Comparison of ENCODE assay signal across 8 mouse cellular contexts in the genomic region with DNA sequence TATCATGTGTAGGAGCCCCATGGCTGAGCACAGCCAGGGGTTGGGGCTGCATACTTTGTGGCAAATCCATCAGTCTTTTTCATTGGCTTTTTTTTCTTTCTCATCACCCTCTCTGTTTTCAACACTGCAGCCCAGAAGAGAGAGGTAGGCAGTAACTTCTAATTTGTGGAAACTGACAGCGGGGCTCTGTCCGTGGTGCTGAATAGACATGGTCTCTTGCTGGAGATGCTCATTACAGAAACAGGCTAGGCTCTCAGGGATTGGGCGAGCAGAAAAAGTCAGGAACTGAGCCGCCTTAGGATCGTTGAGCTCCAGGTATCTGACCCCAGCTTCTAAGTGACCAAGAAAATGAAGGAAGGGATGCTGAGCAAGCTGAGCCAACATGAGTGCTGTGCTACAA.
DNase-seq lines count a peak whose midpoint lies in the region; ATAC-seq and TF ChIP-seq lines count a peak whose summit lies in the region.

No protein-coding gene starts in this region.

- H3K27ac ChIP-seq in heart, adult 2 months, result no peak overlapping the region
- no peak overlapping the region for H3K27ac ChIP-seq in limb, embryonic 12.5 days

- intact Hi-C loops in heart, adult 2 months (cut with DNase I), result no loop called here
- intact Hi-C loops in heart, postnatal 25 days (cut with DNase I), result no loop called here
- intact Hi-C loops in heart, postnatal 10 days (cut with DNase I), result no loop called here

- no peak overlapping the region for H3K4me2 ChIP-seq in limb, embryonic 12.5 days

- DNase-seq in heart, adult 2 months, result peak; percentile 10 to 36
- no peak for DNase-seq in heart, postnatal 25 days (ENCODE audit: low spot score)
- peak; percentile 25 to 28 for DNase-seq in adrenal gland, adult 18-20 months (ENCODE audit: low spot score in 2 of 2)
- DNase-seq in heart, postnatal 10 days, result peak; percentile 64 to 69
- DNase-seq in retina, postnatal 1 day, result peak; percentile 79
- no peak for DNase-seq in T-cell, adult 2 months (ENCODE audit: low spot score)
- no peak for DNase-seq in spleen, postnatal 14 days (ENCODE audit: low spot score in 2 of 2)

- no peak overlapping the region for H3K4me3 ChIP-seq in heart, adult 2 months
- H3K4me3 ChIP-seq in limb, embryonic 12.5 days (replicated peaks), result no peak overlapping the region

- no peaks in the 10 kb centered on the region for H3K27me3 ChIP-seq in heart, adult 2 months (ENCODE audit: control insufficient read depth, insufficient read depth, low read length)
- peaks cover 3% of the 10 kb centered on the region; the same call in 1 of the 2 replicates for H3K27me3 ChIP-seq in limb, embryonic 12.5 days

- 11% methylated on average over 5 of the region's 5 CpGs for WGBS in heart, adult 2 months
- 3% methylated on average over 5 of the region's 5 CpGs for WGBS in limb, embryonic 12.5 days

- no peak for TF ChIP-seq CTCF in heart, adult 2 months (IDR thresholded peaks at IDR 0.05)

- no peak for TF ChIP-seq EP300 in heart, adult 2 months (IDR thresholded peaks at IDR 0.05; ENCODE audit: insufficient read depth, low read depth, low read length)

- H3K79me2 ChIP-seq in heart, adult 2 months (replicated peaks; ENCODE audit: control insufficient read depth, insufficient read depth, low read length), result no peaks in the 10 kb centered on the region

- no peaks in the 10 kb centered on the region for H3K4me1 ChIP-seq in heart, adult 2 months (ENCODE audit: control insufficient read depth, insufficient read depth, low read length)
- H3K4me1 ChIP-seq in limb, embryonic 12.5 days (replicated peaks), result no peaks in the 10 kb centered on the region

- peak; percentile 42; the same call in 1 of the 2 replicates for ATAC-seq in limb, embryonic 12.5 days (ENCODE audit: insufficient number of reproducible peaks, insufficient read depth, low FRiP score, low TSS enrichment, low read depth)

- H3K36me3 ChIP-seq in heart, adult 2 months (ENCODE audit: control insufficient read depth, insufficient read depth, low read length), result no peaks in the 10 kb centered on the region
- H3K36me3 ChIP-seq in limb, embryonic 12.5 days, result no peaks in the 10 kb centered on the region

- no peaks in the 10 kb centered on the region for H3K9me3 ChIP-seq in limb, embryonic 12.5 days

- no peak overlapping the region for H3K9ac ChIP-seq in heart, adult 2 months (ENCODE audit: low read depth, low read length)
- H3K9ac ChIP-seq in limb, embryonic 12.5 days (replicated peaks), result no peak overlapping the region

- no peak for TF ChIP-seq POLR2A in heart, adult 2 months (IDR thresholded peaks at IDR 0.05; ENCODE audit: insufficient read depth, low read depth, low read length)

Comparison
In these comparisons a context has a peak if more than half of its experiments do, and no peak if none do; other contexts are left out.
1. DNase-seq: peak in heart, adult 2 months (2 of 2), adrenal gland, adult 18-20 months (2 of 2), heart, postnatal 10 days (2 of 2) and retina, postnatal 1 day (single experiment); none in heart, postnatal 25 days (single experiment), T-cell, adult 2 months (single experiment) and spleen, postnatal 14 days (0 of 2).